Mouse (Mus musculus): ENCODE measurements around the gene Gm21974. TPM values are rescaled to one million over a fixed set of nuclear protein-coding genes. Genes with fewer than 3 reads are reported as not detected.
A peak's percentile ranks its signal among the peaks of the same experiment; 100 is the strongest.

The Gm21974 gene
- polyA plus RNA-seq, 1 experiment from 2014 or later, result not detected

DNA sequence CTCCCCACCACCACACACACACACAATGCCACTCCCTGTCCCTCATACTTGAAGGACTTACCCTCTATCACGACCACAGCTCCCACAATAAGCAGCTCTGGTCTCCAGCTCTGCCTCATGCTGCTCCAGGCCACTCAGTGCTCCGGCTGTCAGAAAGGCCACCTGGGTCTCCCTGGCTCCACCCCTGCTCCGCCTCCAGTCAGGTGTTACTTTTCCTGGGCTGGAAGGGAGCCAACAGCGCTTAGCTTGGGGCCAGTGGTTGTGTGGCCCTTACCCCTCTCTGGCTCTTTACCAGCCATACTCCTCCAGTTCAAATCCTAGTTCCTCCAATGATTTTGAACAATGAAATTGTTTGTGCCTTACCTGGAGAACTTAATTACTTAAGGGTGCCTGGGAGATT, 4.5 kb downstream of the Gm21974 start, which contains the start of gene Prss53:
TSS of gene Prss53 (minus strand) at position 173 of the 400 bp plus-strand sequence.
- Histone ChIP-seq H3K4me1 (peaks cover 14% of the 10 kb centered on the region), H3K9me3 (no peaks in the 10 kb centered on the region), H3K4me2 (no peak within 1 kb of the TSS), H3K4me3 (replicated peaks) (no peak within 1 kb of the TSS), H3K36me3 (peaks cover 42% of the 10 kb centered on the region), H3K27me3 (replicated peaks) (no peaks in the 10 kb centered on the region), H3K9ac (no peak within 1 kb of the TSS), H3K27ac (no peak within 1 kb of the TSS)
- 21% methylated on average over 4 of the region's 4 CpGs for WGBS
- ATAC-seq (ENCODE audit: insufficient read depth, low FRiP score, low read depth), result no peak

DNA sequence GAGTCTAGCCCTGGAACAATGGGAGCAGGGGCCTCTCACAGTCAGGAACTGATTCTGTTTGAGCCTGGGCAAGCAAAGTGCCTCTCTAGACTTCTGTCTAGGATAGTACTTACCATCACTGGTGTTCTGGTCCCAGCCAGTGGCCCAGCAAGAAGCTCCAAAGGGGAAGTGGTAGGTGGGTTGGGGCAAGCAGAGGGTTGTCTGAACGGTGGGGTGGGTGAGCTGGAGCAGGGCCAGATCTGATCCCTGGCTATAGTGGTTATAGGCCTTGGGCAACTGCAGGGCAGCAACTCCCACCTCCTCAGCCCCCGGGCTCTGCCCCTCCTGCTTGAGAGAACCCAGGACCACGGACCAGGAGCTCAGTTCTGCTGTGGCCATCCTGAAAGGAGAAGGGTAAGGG, 6.4 kb downstream of the Gm21974 start:
- ATAC-seq (ENCODE audit: insufficient read depth, low FRiP score, low read depth), result no peak
- 71% methylated on average over 3 of the region's 3 CpGs for WGBS
- Histone ChIP-seq H3K9ac (no peak overlapping the region), H3K4me1 (peaks cover 16% of the 10 kb centered on the region; the same call in 1 of the 2 replicates), H3K4me3 (replicated peaks) (no peak overlapping the region), H3K4me2 (no peak overlapping the region), H3K27me3 (replicated peaks) (no peaks in the 10 kb centered on the region), H3K27ac (no peak overlapping the region), H3K9me3 (no peaks in the 10 kb centered on the region), H3K36me3 (peaks cover 55% of the 10 kb centered on the region)

DNA sequence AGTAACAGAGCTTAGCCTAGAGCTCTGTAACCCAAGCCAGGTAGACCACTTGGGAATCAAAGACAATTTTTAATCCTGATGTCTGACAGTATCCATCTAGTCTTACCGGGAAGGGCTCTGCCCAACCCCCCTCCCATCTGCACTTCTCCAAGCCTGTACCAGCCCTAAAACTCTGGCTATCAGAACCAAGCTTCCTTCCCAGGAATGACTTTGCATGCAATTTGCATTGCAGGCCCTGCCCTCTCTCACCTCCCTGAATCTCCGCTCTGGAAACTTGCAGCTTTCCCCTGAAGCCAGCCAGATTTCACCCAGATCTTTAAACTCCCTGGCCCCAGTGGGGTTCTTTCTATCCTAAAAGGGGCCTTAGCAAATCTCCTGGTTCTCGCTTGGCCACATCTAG, 7.5 kb downstream of the Gm21974 start:
- Histone ChIP-seq H3K9ac (no peak overlapping the region), H3K27ac (no peak overlapping the region), H3K27me3 (replicated peaks) (no peaks in the 10 kb centered on the region), H3K4me1 (peaks cover 21% of the 10 kb centered on the region; the same call in 1 of the 2 replicates), H3K9me3 (no peaks in the 10 kb centered on the region), H3K4me2 (no peak overlapping the region), H3K36me3 (peaks cover 55% of the 10 kb centered on the region), H3K4me3 (replicated peaks) (no peak overlapping the region)
- ATAC-seq (ENCODE audit: insufficient read depth, low FRiP score, low read depth), result no peak
- 81% methylated on average over 3 of the region's 3 CpGs for WGBS

DNA sequence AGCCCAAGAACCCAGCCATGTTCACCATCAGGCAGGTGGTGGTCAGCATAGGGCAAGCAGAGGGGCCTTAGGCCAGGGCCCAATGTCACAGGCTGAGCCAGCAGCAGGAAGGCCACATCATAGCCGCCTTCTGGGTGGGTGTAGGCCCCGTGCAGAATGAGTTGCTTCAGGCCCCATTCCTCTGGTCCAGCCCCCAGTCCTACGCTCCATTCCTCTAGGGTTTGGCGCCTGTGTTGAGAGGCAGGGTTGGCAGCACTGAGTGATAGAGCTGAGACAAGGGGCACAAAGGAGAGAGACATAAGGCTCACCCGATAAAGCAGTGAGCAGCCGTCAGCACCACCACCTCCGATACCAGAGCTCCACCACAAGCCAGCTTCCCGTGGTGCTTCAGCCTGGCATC, 8.1 kb downstream of the Gm21974 start:
- no peaks in the 10 kb centered on the region for H3K9me3 ChIP-seq
- no peak overlapping the region for H3K27ac ChIP-seq
- no peak overlapping the region for H3K9ac ChIP-seq
- no peak overlapping the region for H3K4me3 ChIP-seq (replicated peaks)
- peaks cover 21% of the 10 kb centered on the region; the same call in 1 of the 2 replicates for H3K4me1 ChIP-seq
- 86% methylated on average over 8 of the region's 8 CpGs for WGBS
- ATAC-seq (ENCODE audit: insufficient read depth, low FRiP score, low read depth), result no peak
- peaks cover 59% of the 10 kb centered on the region for H3K36me3 ChIP-seq
- no peak overlapping the region for H3K4me2 ChIP-seq
- no peaks in the 10 kb centered on the region for H3K27me3 ChIP-seq (replicated peaks)

DNA sequence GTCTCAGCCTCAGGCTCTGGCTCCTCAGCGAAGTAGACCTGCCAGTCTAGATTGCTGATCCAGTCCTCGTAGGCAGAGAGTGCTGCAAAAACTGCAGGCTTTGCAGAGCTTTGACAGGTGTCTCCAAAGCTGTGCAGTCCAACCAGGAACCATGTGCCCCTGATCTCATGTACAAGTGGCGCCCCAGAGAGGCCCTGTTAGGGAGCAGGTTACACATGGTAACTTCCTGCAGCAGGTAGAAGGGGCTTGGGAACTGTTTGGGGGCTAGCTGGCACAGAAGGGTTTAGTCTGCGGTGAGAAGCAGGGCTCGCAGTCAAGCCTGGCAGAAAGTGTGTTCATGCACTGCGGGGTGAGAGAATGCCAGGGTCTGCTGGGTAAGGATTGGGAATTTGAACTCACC, 8.7 kb downstream of the Gm21974 start:
- Histone ChIP-seq H3K4me2 (no peak overlapping the region), H3K27me3 (replicated peaks) (no peaks in the 10 kb centered on the region), H3K9ac (no peak overlapping the region), H3K4me1 (peaks cover 21% of the 10 kb centered on the region; the same call in 1 of the 2 replicates), H3K4me3 (replicated peaks) (no peak overlapping the region), H3K9me3 (no peaks in the 10 kb centered on the region), H3K27ac (no peak overlapping the region), H3K36me3 (peaks cover 65% of the 10 kb centered on the region)
- ATAC-seq (ENCODE audit: insufficient read depth, low FRiP score, low read depth), result no peak
- WGBS, result 91% methylated on average over 6 of the region's 6 CpGs

DNA sequence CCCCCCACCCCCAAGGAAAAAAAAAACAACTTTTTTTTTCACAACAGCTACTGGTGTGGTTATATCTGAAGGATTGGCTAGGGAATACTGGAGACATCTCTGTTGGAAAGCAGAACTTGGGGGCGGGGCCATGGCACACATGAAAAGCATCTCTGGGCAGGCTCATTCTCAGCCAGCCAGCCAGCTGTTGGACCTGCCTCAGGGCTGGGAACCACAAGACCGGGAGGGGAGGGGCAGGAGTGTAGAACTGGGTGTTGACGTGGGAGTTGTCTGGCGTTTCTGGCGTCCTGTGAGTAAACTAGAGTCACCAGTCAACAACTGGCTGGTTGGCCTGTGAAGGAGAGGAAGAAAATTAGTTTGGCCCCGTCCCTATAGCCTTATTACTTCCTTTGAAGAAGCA, 9.3 kb downstream of the Gm21974 start:
- H3K27me3 ChIP-seq (replicated peaks), result no peaks in the 10 kb centered on the region
- no peak overlapping the region for H3K4me2 ChIP-seq
- H3K9me3 ChIP-seq, result no peaks in the 10 kb centered on the region
- peaks cover 71% of the 10 kb centered on the region for H3K36me3 ChIP-seq
- H3K9ac ChIP-seq, result no peak overlapping the region
- no peak overlapping the region for H3K4me3 ChIP-seq (replicated peaks)
- H3K4me1 ChIP-seq, result peaks cover 21% of the 10 kb centered on the region; the same call in 1 of the 2 replicates
- no peak overlapping the region for H3K27ac ChIP-seq
- no peak for ATAC-seq (ENCODE audit: insufficient read depth, low FRiP score, low read depth)
- WGBS, result 53% methylated on average over 6 of the region's 6 CpGs

DNA sequence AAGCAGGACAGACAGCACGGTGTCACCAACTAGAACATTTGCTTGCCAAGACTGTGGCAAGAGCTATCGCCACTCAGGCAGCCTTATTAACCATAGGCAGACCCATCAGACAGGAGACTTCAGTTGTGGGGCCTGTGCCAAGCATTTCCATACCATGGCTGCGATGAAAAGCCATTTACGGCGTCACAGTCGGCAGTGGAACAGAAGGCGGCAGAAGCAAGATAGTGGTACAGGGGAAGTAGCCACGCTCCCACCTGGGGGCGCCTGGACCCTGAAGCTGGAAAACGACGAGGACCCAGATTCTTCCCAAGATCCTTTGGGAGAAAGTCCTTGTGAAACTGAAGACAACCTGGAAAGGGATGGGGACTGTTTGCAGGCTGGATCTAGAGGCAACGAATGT, 14.8 kb downstream of the Gm21974 start:
- no peak overlapping the region for H3K9ac ChIP-seq
- peaks cover 24% of the 10 kb centered on the region; the same call in 1 of the 2 replicates for H3K4me1 ChIP-seq
- peaks cover 65% of the 10 kb centered on the region for H3K36me3 ChIP-seq
- no peaks in the 10 kb centered on the region for H3K27me3 ChIP-seq (replicated peaks)
- 85% methylated on average over 12 of the region's 12 CpGs for WGBS
- no peaks in the 10 kb centered on the region for H3K9me3 ChIP-seq
- ATAC-seq (ENCODE audit: insufficient read depth, low FRiP score, low read depth), result no peak
- H3K4me2 ChIP-seq, result no peak overlapping the region
- H3K4me3 ChIP-seq (replicated peaks), result no peak overlapping the region
- H3K27ac ChIP-seq, result no peak overlapping the region

DNA sequence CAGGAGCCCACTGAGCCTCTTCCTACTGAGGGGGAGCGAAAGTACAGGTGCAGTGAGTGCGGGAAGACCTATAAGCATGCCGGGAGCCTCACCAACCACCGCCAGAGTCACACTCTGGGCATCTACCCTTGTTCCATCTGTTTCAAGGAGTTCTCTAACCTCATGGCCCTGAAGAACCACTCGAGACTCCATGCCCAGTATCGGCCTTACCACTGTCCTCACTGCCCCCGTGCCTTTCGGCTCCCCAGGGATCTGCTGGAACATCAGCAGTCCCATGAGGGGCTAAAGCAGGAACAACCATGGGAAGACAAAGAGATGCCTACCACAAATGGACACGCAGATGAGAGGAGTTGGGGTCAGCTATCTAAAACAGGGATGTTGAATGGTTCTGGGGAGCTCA, 16.0 kb downstream of the Gm21974 start:
- H3K27ac ChIP-seq, result no peak overlapping the region
- H3K27me3 ChIP-seq (replicated peaks), result no peaks in the 10 kb centered on the region
- H3K9me3 ChIP-seq, result no peaks in the 10 kb centered on the region
- peaks cover 57% of the 10 kb centered on the region for H3K36me3 ChIP-seq
- H3K9ac ChIP-seq, result no peak overlapping the region
- no peak overlapping the region for H3K4me3 ChIP-seq (replicated peaks)
- H3K4me2 ChIP-seq, result no peak overlapping the region
- no peak for ATAC-seq (ENCODE audit: insufficient read depth, low FRiP score, low read depth)
- WGBS, result 95% methylated on average over 9 of the region's 9 CpGs
- H3K4me1 ChIP-seq, result peaks cover 21% of the 10 kb centered on the region

DNA sequence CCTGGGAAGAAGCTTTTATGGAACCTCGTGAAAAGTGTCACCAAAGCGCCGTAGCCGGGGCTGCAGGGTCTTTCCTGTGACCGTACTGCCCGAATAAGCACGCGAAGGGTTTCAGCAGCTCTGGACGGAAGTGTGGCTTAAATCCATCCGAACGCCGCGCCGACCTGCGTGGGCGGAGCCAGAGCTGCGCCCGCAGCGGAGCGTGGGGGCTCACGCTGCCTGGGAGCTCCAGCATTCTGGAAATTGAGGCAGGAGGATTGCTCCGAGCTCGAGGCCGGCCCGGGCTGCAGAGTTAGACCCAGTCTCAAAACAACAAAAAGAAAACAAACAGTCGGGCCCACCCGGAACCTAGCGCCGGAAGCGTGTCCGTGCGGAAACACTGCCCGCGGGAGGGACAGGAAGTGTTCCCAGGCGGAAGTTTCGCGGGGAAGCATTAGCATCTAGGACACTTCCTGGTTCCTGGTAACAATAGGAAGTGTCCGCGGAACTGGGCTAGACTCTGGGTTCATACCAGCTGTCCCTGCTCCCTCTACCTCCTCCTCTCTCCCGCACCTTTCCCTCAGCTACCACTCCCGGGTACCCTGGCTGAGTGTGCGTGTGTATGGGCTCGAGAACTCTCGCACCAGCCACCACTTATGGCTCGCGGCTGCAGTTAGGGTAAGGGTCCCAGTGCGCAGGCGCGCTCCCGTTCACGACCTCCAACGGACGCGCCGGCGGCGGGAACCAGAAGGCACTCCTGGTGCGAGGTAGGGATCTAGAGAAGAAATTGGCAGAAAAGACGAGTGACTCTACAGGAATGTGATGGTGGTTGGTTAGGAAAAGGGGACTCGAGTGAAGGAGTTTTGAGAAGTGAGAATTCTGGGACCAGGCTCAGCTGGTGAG, 18.5 kb downstream of the Gm21974 start, which contains the start of gene Zfp668:
TSS of gene Zfp668 (minus strand) at position 362 of the 882 bp plus-strand sequence.
- under 1% methylated on average over 60 of the region's 60 CpGs for WGBS
- Histone ChIP-seq H3K9ac (peak within 1 kb of the TSS; percentile 70), H3K4me2 (peak within 1 kb of the TSS; percentile 84), H3K27ac (peak within 1 kb of the TSS; percentile 97), H3K4me3 (replicated peaks) (peak within 1 kb of the TSS; percentile 66), H3K9me3 (no peaks in the 10 kb centered on the region), H3K36me3 (peaks cover 34% of the 10 kb centered on the region), H3K4me1 (peaks cover 18% of the 10 kb centered on the region), H3K27me3 (replicated peaks) (no peaks in the 10 kb centered on the region)
- ATAC-seq (ENCODE audit: insufficient read depth, low FRiP score, low read depth), result peak; percentile 65

DNA sequence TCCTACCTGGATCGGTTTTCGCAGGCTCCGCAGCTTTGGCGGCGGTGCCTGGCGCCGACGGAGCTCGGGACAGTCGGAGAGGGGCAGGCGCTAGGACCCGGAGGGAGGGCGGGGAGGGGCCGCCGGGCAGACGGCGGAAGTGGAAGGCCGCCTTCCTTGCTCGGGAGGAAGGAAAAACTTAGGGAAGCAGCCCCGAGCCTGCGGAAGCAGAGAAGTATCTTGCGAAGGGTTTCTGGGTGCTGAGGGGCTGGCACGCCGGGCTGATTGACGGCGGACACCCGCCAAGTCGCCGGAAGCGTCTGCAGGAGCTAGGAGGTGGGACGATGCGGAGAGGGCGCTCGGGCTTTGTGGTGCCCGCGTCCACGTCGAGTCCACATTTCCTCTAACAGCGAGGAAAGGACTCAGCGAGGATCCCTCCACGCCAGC, 19.2 kb downstream of the Gm21974 start, which contains the start of gene Zfp646:
TSS of gene Zfp646 (plus strand) at position 181 of the 426 bp plus-strand sequence.
- H3K9ac ChIP-seq, result peak within 1 kb of the TSS; percentile 70
- no peaks in the 10 kb centered on the region for H3K9me3 ChIP-seq
- peaks cover 18% of the 10 kb centered on the region for H3K4me1 ChIP-seq
- WGBS, result under 1% methylated on average over 40 of the region's 41 CpGs
- peak within 1 kb of the TSS; percentile 66 for H3K4me3 ChIP-seq (replicated peaks)
- H3K27me3 ChIP-seq (replicated peaks), result no peaks in the 10 kb centered on the region
- peak within 1 kb of the TSS; percentile 97 for H3K27ac ChIP-seq
- H3K36me3 ChIP-seq, result peaks cover 28% of the 10 kb centered on the region
- ATAC-seq (ENCODE audit: insufficient read depth, low FRiP score, low read depth), result peak; percentile 85
- peak within 1 kb of the TSS; percentile 84 for H3K4me2 ChIP-seq

DNA sequence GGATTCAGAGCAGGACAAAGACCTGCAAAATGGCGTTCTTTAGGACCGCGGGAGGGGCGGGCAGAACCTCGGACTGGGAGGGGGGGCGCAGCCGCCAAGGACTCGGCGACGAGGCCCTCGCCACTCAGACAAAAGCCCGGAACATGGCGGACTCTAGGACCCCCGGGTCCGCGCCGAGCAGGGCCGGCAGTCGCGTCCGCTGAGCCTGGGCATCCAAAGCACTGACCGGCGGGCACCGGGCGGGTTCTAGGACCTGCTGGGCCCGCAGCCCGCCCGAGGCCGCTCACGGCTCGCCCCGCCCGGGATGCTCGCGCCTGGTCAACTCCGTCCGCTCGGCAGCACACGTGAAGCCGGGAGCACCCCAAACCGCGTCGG, 19.6 kb downstream of the Gm21974 start:
- H3K36me3 ChIP-seq, result peaks cover 23% of the 10 kb centered on the region

More for the DNA sequence above, 19.6 kb downstream of the Gm21974 start:
- peak; percentile 91 for ATAC-seq (ENCODE audit: insufficient read depth, low FRiP score, low read depth)
- Histone ChIP-seq H3K4me1 (peaks cover 18% of the 10 kb centered on the region), H3K9me3 (no peaks in the 10 kb centered on the region), H3K4me2 (peak overlapping the region; percentile 84), H3K27me3 (replicated peaks) (no peaks in the 10 kb centered on the region), H3K4me3 (replicated peaks) (peak overlapping the region; percentile 66), H3K27ac (peak overlapping the region; percentile 97), H3K9ac (peak overlapping the region; percentile 70)
- under 1% methylated on average over 40 of the region's 43 CpGs for WGBS

Data from stomach, embryonic 15.5 days (tissue).